Mouse (Mus musculus): ENCODE measurements at regions not wholly inside any gene's neighbourhood (a gene's known extent, or its start where the extent isn't known, plus 50 kb on each side); places are given as distances from the start of the nearest gene placed in this dataset.

DNA sequence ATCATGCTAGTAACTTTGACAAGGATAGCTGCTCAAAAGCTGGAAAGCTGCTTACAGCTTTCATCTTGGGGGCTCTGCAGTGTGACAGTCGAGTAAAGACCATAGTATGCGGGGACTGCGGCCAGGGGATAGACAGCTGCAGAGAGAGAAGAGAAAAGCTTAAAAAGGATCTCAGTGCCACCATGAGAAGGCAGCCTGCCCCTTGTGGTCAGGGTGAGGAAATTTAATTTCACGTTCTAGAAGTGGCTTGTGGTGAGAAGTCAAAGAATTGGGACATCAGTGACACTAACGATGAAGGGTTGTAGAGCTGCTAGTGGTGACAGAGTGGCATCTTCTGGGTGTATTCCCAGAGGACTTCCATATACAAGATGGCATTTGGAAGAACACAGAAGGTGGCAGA is 116.7 kb upstream of the Ttc29 start:
- Histone ChIP-seq H3K4me1 (replicated peaks; ENCODE audit: control insufficient read depth, insufficient read depth, low read length) (peaks cover 9% of the 10 kb centered on the region), H3K9me3 (ENCODE audit: control insufficient read depth, low read length) (no peaks in the 10 kb centered on the region), H3K27ac (ENCODE audit: low read length) (no peak overlapping the region), H3K9ac (replicated peaks; ENCODE audit: low read depth, low read length) (no peak overlapping the region), H3K36me3 (ENCODE audit: control insufficient read depth, insufficient read depth) (no peaks in the 10 kb centered on the region), H3K4me3 (replicated peaks; ENCODE audit: low read length) (no peak overlapping the region), H3K27me3 (replicated peaks; ENCODE audit: control insufficient read depth, insufficient read depth, low read length) (no peaks in the 10 kb centered on the region), H3K4me2 (ENCODE audit: low read length) (no peak overlapping the region)
- 71% methylated on average over 5 of the region's 5 CpGs for WGBS
- ATAC-seq = no peak

- no peak overlapping the region for H3K4me3 ChIP-seq (replicated peaks; ENCODE audit: low read length)
- H3K36me3 ChIP-seq (ENCODE audit: control insufficient read depth, insufficient read depth) = no peaks in the 10 kb centered on the region
- no peak overlapping the region; the same call in 1 of the 2 replicates for H3K4me2 ChIP-seq (ENCODE audit: low read length)
- no peaks in the 10 kb centered on the region for H3K9me3 ChIP-seq (ENCODE audit: control insufficient read depth, low read length)
- peak; percentile 68 for ATAC-seq
- H3K4me1 ChIP-seq (replicated peaks; ENCODE audit: control insufficient read depth, insufficient read depth, low read length) = peaks cover 11% of the 10 kb centered on the region
- no peak overlapping the region for H3K27ac ChIP-seq (ENCODE audit: low read length)
- no peak overlapping the region for H3K9ac ChIP-seq (replicated peaks; ENCODE audit: low read depth, low read length)
- H3K27me3 ChIP-seq (replicated peaks; ENCODE audit: control insufficient read depth, insufficient read depth, low read length) = no peaks in the 10 kb centered on the region
- 9% methylated on average over 6 of the region's 6 CpGs for WGBS
Observed at GRCm38 (mm10) chr8:78098191-78098745, 114.8 kb upstream of the Ttc29 start.

GRCm38 (mm10) chr8:78099091-78099490 is 114.0 kb upstream of the Ttc29 start:
- no peaks in the 10 kb centered on the region for H3K9me3 ChIP-seq (ENCODE audit: control insufficient read depth, low read length)
- no peak overlapping the region for H3K4me3 ChIP-seq (replicated peaks; ENCODE audit: low read length)
- no peak overlapping the region for H3K9ac ChIP-seq (replicated peaks; ENCODE audit: low read depth, low read length)
- ATAC-seq = no peak
- H3K27ac ChIP-seq (ENCODE audit: low read length) = no peak overlapping the region
- peaks cover 11% of the 10 kb centered on the region for H3K4me1 ChIP-seq (replicated peaks; ENCODE audit: control insufficient read depth, insufficient read depth, low read length)
- H3K27me3 ChIP-seq (replicated peaks; ENCODE audit: control insufficient read depth, insufficient read depth, low read length) = no peaks in the 10 kb centered on the region
- 41% methylated on average over 3 of the region's 3 CpGs for WGBS
- H3K4me2 ChIP-seq (ENCODE audit: low read length) = no peak overlapping the region
- no peaks in the 10 kb centered on the region for H3K36me3 ChIP-seq (ENCODE audit: control insufficient read depth, insufficient read depth)

DNA sequence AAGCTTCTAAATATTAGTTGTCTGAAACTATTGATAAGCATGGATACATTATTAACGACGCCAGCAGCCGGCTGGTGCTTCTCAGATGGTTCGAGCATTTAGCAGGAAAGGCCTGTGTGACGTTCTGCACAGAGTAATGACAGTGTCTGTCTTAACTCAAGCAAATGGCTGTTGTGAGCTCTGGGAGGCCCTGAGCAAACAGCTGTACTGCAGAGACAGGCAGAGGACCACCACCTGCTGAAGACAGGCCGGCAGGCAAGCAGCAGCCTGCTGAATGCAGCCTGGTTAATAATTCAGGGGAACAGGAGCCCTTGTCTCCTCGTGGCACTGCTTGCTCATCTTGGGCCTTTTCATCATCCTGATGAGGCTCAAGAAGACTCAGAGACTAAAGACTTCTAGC is 105.8 kb upstream of the Ttc29 start:
- Histone ChIP-seq H3K4me1 (replicated peaks; ENCODE audit: control insufficient read depth, insufficient read depth, low read length) (0 out of 2 replicates have a peak, but pooled peaks cover under 1% of the 10 kb centered on the region), H3K27ac (ENCODE audit: low read length) (no peak overlapping the region), H3K9ac (replicated peaks; ENCODE audit: low read depth, low read length) (no peak overlapping the region)

GRCm38 (mm10) chr8:78110003-78110649 is 103.0 kb upstream of the Ttc29 start:
- H3K4me1 ChIP-seq (replicated peaks; ENCODE audit: control insufficient read depth, insufficient read depth, low read length) = no peaks in the 10 kb centered on the region
- no peak for ATAC-seq
- H3K27me3 ChIP-seq (replicated peaks; ENCODE audit: control insufficient read depth, insufficient read depth, low read length) = no peaks in the 10 kb centered on the region
- no peaks in the 10 kb centered on the region for H3K9me3 ChIP-seq (ENCODE audit: control insufficient read depth, low read length)
- no peak overlapping the region for H3K4me2 ChIP-seq (ENCODE audit: low read length)
- H3K9ac ChIP-seq (replicated peaks; ENCODE audit: low read depth, low read length) = no peak overlapping the region
- no peaks in the 10 kb centered on the region for H3K36me3 ChIP-seq (ENCODE audit: control insufficient read depth, insufficient read depth)
- no peak overlapping the region for H3K27ac ChIP-seq (ENCODE audit: low read length)
- 84% methylated on average over 3 of the region's 3 CpGs for WGBS
- no peak overlapping the region for H3K4me3 ChIP-seq (replicated peaks; ENCODE audit: low read length)

More for the DNA sequence above, 105.8 kb upstream of the Ttc29 start:
- Histone ChIP-seq H3K9me3 (ENCODE audit: control insufficient read depth, low read length) (no peaks in the 10 kb centered on the region), H3K4me2 (ENCODE audit: low read length) (no peak overlapping the region), H3K36me3 (ENCODE audit: control insufficient read depth, insufficient read depth) (no peaks in the 10 kb centered on the region), H3K4me3 (replicated peaks; ENCODE audit: low read length) (no peak overlapping the region), H3K27me3 (replicated peaks; ENCODE audit: control insufficient read depth, insufficient read depth, low read length) (no peaks in the 10 kb centered on the region)
- no peak for ATAC-seq
- 79% methylated on average over 7 of the region's 7 CpGs for WGBS

- Histone ChIP-seq H3K27ac (ENCODE audit: low read length) (no peak overlapping the region), H3K9me3 (ENCODE audit: control insufficient read depth, low read length) (no peaks in the 10 kb centered on the region), H3K4me3 (replicated peaks; ENCODE audit: low read length) (no peak overlapping the region), H3K4me1 (replicated peaks; ENCODE audit: control insufficient read depth, insufficient read depth, low read length) (no peaks in the 10 kb centered on the region), H3K4me2 (ENCODE audit: low read length) (no peak overlapping the region), H3K27me3 (replicated peaks; ENCODE audit: control insufficient read depth, insufficient read depth, low read length) (no peaks in the 10 kb centered on the region), H3K9ac (replicated peaks; ENCODE audit: low read depth, low read length) (no peak overlapping the region), H3K36me3 (ENCODE audit: control insufficient read depth, insufficient read depth) (no peaks in the 10 kb centered on the region)
- 56% methylated on average over 12 of the region's 12 CpGs for WGBS
- ATAC-seq = no peak
Observed at GRCm38 (mm10) chr8:78113105-78113504, 100.0 kb upstream of the Ttc29 start.

- 22% methylated on average over 4 of the region's 4 CpGs for WGBS
- Histone ChIP-seq H3K27ac (ENCODE audit: low read length) (no peak overlapping the region), H3K9ac (replicated peaks; ENCODE audit: low read depth, low read length) (no peak overlapping the region), H3K4me2 (ENCODE audit: low read length) (no peak overlapping the region), H3K4me3 (replicated peaks; ENCODE audit: low read length) (no peak overlapping the region), H3K27me3 (replicated peaks; ENCODE audit: control insufficient read depth, insufficient read depth, low read length) (no peaks in the 10 kb centered on the region), H3K4me1 (replicated peaks; ENCODE audit: control insufficient read depth, insufficient read depth, low read length) (peaks cover 7% of the 10 kb centered on the region), H3K9me3 (ENCODE audit: control insufficient read depth, low read length) (no peaks in the 10 kb centered on the region), H3K36me3 (ENCODE audit: control insufficient read depth, insufficient read depth) (no peaks in the 10 kb centered on the region)
- no peak for ATAC-seq
Observed at GRCm38 (mm10) chr8:78114512-78114911, 98.6 kb upstream of the Ttc29 start.

- no peak overlapping the region for H3K27ac ChIP-seq (ENCODE audit: low read length)
- H3K4me1 ChIP-seq (replicated peaks; ENCODE audit: control insufficient read depth, insufficient read depth, low read length) = peaks cover 9% of the 10 kb centered on the region
- no peak for ATAC-seq
Observed at GRCm38 (mm10) chr8:78117191-78117590, 95.9 kb upstream of the Ttc29 start.

GRCm38 (mm10) chr8:78118493-78118892 is 94.6 kb upstream of the Ttc29 start:
- peaks cover 9% of the 10 kb centered on the region for H3K4me1 ChIP-seq (replicated peaks; ENCODE audit: control insufficient read depth, insufficient read depth, low read length)
- no peak for ATAC-seq
- H3K9me3 ChIP-seq (ENCODE audit: control insufficient read depth, low read length) = no peaks in the 10 kb centered on the region
- no peak overlapping the region for H3K4me2 ChIP-seq (ENCODE audit: low read length)
- no peak overlapping the region for H3K4me3 ChIP-seq (replicated peaks; ENCODE audit: low read length)
- H3K36me3 ChIP-seq (ENCODE audit: control insufficient read depth, insufficient read depth) = no peaks in the 10 kb centered on the region
- no peak overlapping the region for H3K27ac ChIP-seq (ENCODE audit: low read length)
- no peak overlapping the region for H3K9ac ChIP-seq (replicated peaks; ENCODE audit: low read depth, low read length)
- H3K27me3 ChIP-seq (replicated peaks; ENCODE audit: control insufficient read depth, insufficient read depth, low read length) = no peaks in the 10 kb centered on the region
- WGBS = 85% methylated on average over 9 of the region's 9 CpGs

More at GRCm38 (mm10) chr8:78117191-78117590, 95.9 kb upstream of the Ttc29 start:
- H3K4me3 ChIP-seq (replicated peaks; ENCODE audit: low read length) = no peak overlapping the region
- no peaks in the 10 kb centered on the region for H3K27me3 ChIP-seq (replicated peaks; ENCODE audit: control insufficient read depth, insufficient read depth, low read length)
- H3K9ac ChIP-seq (replicated peaks; ENCODE audit: low read depth, low read length) = no peak overlapping the region
- no peak overlapping the region for H3K4me2 ChIP-seq (ENCODE audit: low read length)
- no peaks in the 10 kb centered on the region for H3K9me3 ChIP-seq (ENCODE audit: control insufficient read depth, low read length)
- no peaks in the 10 kb centered on the region for H3K36me3 ChIP-seq (ENCODE audit: control insufficient read depth, insufficient read depth)
